ENCODE assay signal across 24 mouse cellular contexts in genomic region chr10:40399328-40399727, GRCm38 (mm10).
"Had no signal": no experiment of that assay in that cellular context is flagged by ENCODE, and none has a peak within 500 bp of the region (broad histone marks: within the 10 kb centered on the region; RNA-seq: fewer than 3 reads in every experiment).

No protein-coding gene starts in this region.

- H3K27ac ChIP-seq: gastrocnemius, adult 2 months; heart, embryonic 10.5 days; hindbrain, embryonic 10.5 days; hindbrain, embryonic 12.5 days; hindbrain, embryonic 14.5 days; intestine, embryonic 15.5 days; liver, embryonic 13.5 days had no signal

- DNase-seq: gastrocnemius, adult 2 months; gastrocnemius, postnatal 10 days; gastrocnemius, postnatal 25 days; heart, adult 18-20 months; heart, postnatal 10 days; heart, postnatal 4 days; kidney, adult 18-20 months; kidney, adult 8-10 months; kidney, postnatal 14 days; kidney, postnatal 36 days; layer of hippocampus, postnatal 36 days; left cerebral cortex, postnatal 4 days; liver, embryonic 13.5 days had no signal

- H3K36me3 ChIP-seq: heart, embryonic 12.5 days; liver, embryonic 13.5 days had no signal

- H3K9ac ChIP-seq: heart, embryonic 12.5 days; hindbrain, embryonic 12.5 days; hindbrain, embryonic 14.5 days; intestine, embryonic 15.5 days; limb, embryonic 13.5 days; limb, embryonic 15.5 days; liver, embryonic 13.5 days had no signal

- ATAC-seq: hindbrain, embryonic 16.5 days; inflammation-experienced regulatory T-cells, adult 6 months; intestine, embryonic 15.5 days; intestine, postnatal 0 days had no signal

- H3K27me3 ChIP-seq: heart, embryonic 12.5 days; hindbrain, embryonic 12.5 days; intestine, embryonic 15.5 days; limb, embryonic 13.5 days; limb, embryonic 15.5 days; liver, embryonic 13.5 days had no signal

- H3K9me3 ChIP-seq: heart, embryonic 10.5 days; heart, embryonic 12.5 days; hindbrain, embryonic 10.5 days; hindbrain, embryonic 12.5 days; intestine, embryonic 15.5 days; limb, embryonic 13.5 days; limb, embryonic 15.5 days; liver, embryonic 13.5 days had no signal

- H3K4me3 ChIP-seq: gastrocnemius, adult 2 months; heart, embryonic 10.5 days; heart, embryonic 12.5 days; hindbrain, embryonic 10.5 days; hindbrain, embryonic 12.5 days; intestine, embryonic 15.5 days; limb, embryonic 13.5 days; limb, embryonic 15.5 days; liver, embryonic 13.5 days had no signal

- H3K4me2 ChIP-seq: heart, embryonic 12.5 days; hindbrain, embryonic 12.5 days; hindbrain, embryonic 14.5 days; intestine, embryonic 15.5 days; limb, embryonic 13.5 days; limb, embryonic 15.5 days; liver, embryonic 13.5 days had no signal

- H3K4me1 ChIP-seq: heart, embryonic 10.5 days; hindbrain, embryonic 10.5 days; hindbrain, embryonic 12.5 days; intestine, embryonic 15.5 days had no signal
